Mouse (Mus musculus): Measurements from ENCODE around the gene Tmed10.

Tmed10 gene

GRCm38 (mm10) chr12:85374561-85375272, at the start of gene Tmed10:
Gene Tmed10 (minus strand): TSS chr12:85374847.
- DNase-seq (ENCODE audit: low spot score), result peak; percentile 98

- no peak for DNase-seq (ENCODE audit: low spot score)
Observed at GRCm38 (mm10) chr12:85423236-85423635, 48.6 kb upstream of the Tmed10 start.

GRCm38 (mm10) chr12:85422536-85422935, 47.9 kb upstream of the Tmed10 start:
- no peak for DNase-seq (ENCODE audit: low spot score)

GRCm38 (mm10) chr12:85420945-85421344, 46.3 kb upstream of the Tmed10 start:
- DNase-seq (ENCODE audit: low spot score), result no peak

GRCm38 (mm10) chr12:85417845-85418244, 43.2 kb upstream of the Tmed10 start:
- no peak for DNase-seq (ENCODE audit: low spot score)

DNA sequence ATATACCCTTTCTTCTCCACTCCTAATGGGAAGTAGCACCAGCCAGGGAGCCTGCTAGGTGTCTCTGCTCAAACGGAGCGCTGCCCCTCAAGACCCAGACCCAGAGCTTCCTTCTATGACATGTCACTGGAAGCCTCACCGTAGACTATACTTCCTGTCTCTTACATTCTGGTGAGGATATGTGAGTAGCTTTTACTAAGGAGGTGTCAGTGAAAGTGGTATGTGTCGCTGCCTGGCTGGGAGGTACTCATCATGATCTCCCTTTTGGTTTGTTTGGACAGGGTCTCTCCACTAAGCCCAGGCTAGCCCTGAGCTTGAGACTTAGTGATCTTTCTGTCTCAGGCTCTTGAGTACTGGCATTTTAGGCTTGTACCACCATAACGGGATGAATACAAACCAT, 41.7 kb upstream of the Tmed10 start:
- no peak for DNase-seq (ENCODE audit: low spot score)

DNA sequence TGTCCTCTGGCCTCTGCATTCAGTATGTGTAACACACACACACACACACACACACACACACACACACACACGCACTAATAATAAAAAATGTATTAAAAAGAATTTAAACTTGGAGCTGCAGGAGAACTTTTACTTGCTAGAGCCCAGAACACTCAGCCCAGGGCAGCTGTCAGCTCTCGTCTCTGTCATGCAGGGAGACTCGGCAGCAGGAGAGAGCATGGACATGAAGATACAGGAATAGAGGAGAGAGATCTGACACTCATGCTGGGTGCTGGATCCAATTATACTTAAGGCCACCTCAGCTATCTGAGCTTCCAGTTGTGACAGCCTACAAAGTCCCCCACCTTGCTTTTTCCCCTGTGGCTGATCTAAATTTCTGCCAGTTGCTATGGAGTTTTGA, 41.2 kb upstream of the Tmed10 start:
- no peak for DNase-seq (ENCODE audit: low spot score)

DNA sequence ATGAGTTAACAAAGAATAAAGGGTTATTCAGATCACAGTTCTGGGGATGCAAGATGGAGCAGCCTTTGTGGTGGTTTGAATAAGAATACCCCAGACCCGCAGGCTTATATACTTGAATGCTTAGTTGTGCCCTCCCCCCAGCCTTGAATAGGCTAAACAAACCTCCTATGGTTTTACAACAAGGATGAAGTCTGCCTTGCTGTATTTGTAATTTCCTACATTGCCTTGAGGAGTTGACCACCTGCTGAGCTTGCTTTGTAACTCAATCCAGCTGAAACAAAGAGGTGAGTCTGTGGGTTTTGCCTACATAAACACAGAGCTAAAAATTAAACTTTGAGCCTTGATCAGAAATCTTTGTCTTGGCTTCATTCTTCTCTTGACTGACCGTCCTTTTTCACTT, 36.5 kb upstream of the Tmed10 start:
- DNase-seq (ENCODE audit: low spot score), result no peak

DNA sequence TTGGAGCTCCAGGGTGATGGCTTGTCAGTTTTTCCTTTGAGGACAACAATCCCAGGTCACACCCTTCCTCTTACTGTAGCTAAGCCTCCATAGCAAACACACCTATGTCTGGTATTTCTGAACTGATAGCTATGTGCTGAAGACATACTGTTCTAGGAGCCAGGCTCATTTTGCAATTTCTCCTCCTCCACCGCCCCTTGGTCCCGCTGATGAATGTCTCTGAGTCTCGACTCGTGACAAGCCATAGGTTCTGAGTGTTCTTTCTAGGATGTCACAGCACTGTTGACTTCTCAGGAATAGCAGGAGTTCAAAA, 23.3 kb upstream of the Tmed10 start:
- DNase-seq (ENCODE audit: low spot score), result no peak

DNA sequence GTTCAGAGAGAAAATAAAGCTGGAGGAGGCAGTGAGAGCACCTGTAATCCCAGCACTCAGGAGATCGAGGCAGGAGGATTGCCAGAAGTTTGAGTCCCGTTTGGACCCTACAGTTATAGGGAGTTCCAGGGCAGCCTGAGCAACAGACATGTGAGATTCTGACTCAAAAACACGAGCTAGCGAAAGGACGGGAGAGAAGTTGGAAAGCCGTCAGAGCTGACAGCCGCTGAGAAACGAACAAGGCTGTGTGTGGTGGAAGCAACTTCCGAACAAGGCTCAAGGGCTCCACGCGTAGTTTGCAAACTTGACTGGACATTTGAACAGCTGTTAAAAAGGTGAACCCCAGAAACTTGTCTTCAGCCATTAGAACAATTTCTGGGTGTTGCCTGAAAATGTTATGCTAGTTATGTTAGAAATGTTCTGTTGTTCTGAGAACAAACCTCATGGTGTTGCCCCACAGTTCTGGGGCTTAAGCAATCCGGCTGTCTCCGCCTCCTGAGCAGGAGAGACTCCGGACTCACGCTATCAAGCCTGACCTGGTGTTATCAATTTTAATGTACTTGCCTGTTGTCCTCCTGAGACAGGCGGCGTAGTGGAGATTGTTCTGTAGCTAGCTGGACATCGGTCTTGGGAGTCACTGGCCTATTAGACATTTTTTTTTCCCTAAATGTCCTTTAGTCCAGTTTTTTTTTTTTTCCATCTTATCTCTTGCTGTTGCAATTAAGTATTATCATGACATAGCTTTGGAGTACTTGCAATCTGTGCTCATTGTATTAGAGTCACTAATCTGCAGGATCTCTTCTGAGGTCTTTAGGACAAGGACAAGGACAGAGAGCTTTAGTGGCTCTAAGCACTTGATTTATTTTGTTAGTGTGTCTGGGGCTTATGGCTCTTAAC, 22.7 kb upstream of the Tmed10 start:
- no peak for DNase-seq (ENCODE audit: low spot score)

GRCm38 (mm10) chr12:85393981-85394380, 19.3 kb upstream of the Tmed10 start:
- DNase-seq (ENCODE audit: low spot score), result no peak

DNA sequence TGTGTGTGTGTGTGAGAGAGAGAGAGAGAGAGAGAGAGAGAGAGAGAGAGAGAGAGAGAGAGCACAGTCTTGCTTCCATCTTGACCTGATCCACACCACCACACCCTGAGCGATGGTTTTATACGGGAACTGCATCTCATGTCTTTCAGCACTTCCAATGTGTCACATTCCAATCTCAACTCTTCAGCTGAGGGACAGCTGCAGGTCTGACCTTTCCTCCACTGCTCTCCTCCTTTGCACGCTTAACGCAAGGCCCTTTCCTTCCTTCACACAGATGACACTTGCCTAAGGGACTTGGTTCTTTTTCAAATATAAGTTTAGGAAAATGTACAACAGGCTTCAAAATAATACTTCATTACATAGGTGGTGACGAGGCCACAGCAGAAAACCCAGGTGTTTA, 18.9 kb upstream of the Tmed10 start:
- DNase-seq (ENCODE audit: low spot score), result no peak

DNA sequence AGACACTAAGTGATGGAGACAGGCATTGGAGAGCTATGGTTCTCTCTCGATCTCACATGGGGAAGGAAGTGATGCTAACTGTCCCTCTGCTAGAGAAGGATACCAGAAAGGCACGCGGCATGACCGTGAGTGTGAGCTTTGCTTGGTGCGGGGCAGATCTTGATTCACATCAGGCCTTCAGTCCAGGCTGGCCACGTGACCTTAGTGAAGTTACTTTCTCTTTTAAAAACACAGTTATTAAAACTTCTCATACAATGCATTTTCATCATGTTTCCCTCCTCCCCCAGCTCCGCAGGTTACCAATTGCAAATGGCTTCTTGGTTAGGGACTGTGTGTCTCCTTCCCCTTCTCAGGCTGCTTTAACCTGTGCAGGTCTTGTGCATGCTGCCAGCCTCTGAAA, 16.5 kb upstream of the Tmed10 start:
- no peak for DNase-seq (ENCODE audit: low spot score)

GRCm38 (mm10) chr12:85389204-85390185, 14.8 kb upstream of the Tmed10 start:
- DNase-seq (ENCODE audit: low spot score), result no peak

GRCm38 (mm10) chr12:85385995-85386375, 11.3 kb upstream of the Tmed10 start:
- no peak for DNase-seq (ENCODE audit: low spot score)

- no peak for DNase-seq (ENCODE audit: low spot score)
Observed at GRCm38 (mm10) chr12:85385329-85385994, 10.8 kb upstream of the Tmed10 start.

DNA sequence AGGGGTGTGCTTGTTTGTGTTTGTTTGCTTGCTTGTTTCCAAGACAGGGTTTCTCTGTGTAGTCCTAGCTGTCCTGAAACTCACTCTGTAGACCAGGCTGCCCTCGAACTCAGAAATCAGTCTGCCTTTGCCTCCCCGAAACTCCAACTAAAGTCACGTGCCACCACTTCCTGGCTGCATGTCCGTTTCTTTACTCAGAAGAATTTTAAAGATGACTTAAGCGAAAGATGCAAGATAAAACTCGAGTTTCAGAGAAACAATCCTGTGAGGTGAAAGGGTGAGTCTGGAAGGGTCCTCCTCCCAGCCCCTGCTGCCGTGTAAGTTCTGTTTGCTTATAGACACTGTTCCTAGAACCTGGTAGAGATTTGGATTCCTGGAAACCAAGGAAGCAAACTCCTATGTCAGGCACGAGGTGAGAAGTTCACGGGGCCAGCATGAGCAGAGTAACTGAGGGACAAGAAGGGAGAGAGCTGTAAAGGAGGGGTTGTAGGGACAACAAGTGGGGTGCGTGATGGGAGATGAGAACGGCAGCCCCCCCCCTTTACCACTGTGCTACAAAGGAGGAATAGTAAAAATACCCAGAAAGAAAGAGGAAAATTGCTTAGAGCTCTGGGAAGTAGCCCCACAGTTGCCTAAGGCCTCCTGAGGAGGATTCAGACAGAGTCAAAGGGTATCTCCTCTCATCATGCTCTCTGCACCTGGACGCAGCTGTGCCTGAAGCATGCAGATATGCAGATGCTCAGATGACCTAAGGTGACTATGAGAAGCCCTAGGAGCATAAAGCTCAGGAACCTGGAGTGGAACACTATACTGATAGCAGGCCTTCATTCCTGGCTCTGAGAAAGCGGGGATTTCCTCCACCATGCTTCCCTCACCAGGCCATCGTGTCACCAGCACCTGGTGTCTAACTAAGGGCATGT, 8.4 kb upstream of the Tmed10 start:
- no peak for DNase-seq (ENCODE audit: low spot score)

GRCm38 (mm10) chr12:85381570-85381969, 6.9 kb upstream of the Tmed10 start:
- DNase-seq (ENCODE audit: low spot score), result no peak

DNA sequence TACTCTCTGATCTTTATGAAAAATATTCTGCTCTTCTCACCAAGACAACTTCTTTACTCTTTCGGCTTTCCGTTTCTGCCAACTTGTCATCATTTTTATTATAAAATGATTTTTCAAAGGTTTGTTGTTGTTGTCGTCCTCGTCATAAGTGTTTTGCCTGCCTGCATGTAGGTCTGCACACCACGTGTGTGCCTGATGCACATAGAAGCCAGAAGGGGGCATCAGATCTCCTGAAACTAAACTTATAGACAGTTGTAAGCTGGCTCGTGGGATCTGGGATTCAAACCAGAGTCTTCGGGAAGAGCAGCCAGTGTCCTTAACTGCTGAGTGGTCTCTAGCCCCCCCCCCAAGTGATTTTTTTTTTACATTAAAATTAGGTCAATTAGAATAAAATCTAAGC, 6.3 kb upstream of the Tmed10 start:
- DNase-seq (ENCODE audit: low spot score), result peak; percentile 16

DNA sequence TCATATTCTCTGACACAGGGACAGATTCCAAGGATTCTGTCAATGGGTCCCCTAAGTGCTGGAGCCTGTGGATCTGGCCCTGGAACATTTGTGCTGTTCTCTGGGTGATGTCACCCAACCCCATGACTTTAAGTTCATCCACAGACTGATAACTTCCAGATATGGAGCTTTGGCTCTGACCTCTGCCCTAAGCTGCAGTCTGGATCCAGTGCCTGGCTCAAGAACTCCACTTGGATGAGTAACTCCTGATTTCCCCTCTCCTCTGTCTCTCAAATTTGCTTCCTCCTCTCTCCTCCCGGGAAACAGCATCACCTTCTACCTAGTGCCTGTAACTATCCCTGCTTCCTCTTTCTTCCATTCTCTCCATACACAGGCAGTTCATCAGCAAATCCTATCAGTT, 5.7 kb upstream of the Tmed10 start:
- DNase-seq (ENCODE audit: low spot score), result no peak

DNA sequence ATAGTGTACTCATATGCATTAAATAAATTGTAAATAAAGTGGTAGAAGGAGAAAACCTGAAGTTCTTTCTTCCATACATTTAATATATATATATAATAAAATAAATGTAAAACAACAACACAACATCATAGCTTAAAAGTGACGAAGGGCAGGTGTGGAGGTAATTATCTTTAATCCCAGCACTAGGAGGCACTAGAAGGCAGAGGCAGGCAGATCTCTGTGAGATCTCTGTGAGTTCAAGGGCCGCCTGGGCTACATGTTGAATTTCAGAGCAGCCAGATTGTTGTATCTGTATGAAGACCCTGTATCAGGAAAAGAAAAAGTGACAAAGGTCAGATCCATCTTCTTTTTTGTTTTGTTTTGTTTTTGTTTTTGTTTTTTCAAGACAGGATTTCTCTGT, 3.6 kb upstream of the Tmed10 start:
- no peak for DNase-seq (ENCODE audit: low spot score)
